Mouse (Mus musculus) myocyte (in vitro differentiated cells): ENCODE data around the gene 4931414P19Rik.

Experiments used
- CEBPB ChIP-seq: IDR thresholded peaks from 2 replicates; pipeline ENCODE4 v1.6.1; 2011; ENCODE audit warnings: mild to moderate bottlenecking, moderate library complexity; ENCODE audit not compliant: poor library complexity, insufficient read depth, severe bottlenecking
- E2F4 ChIP-seq: IDR thresholded peaks from one replicate; pipeline ENCODE4 v1.6.1; 2011; ENCODE audit warnings: mild to moderate bottlenecking, control low read depth, moderate library complexity; ENCODE audit not compliant: insufficient read depth
- MAX ChIP-seq: IDR thresholded peaks from one replicate; pipeline ENCODE4 v1.6.1; 2011; ENCODE audit warnings: low read depth, mild to moderate bottlenecking, control low read depth
- MYOD1 ChIP-seq, 3 experiments: IDR thresholded peaks; one replicate each; pipeline ENCODE4 v1.6.1; 2011; ENCODE audit warnings: control low read depth in 2 of 3, low read depth in 2 of 3, mild to moderate bottlenecking in 2 of 3, moderate library complexity in 1 of 3; ENCODE audit not compliant: insufficient read length in 2 of 3, control insufficient read depth in 1 of 3
- MYOG ChIP-seq, 3 experiments: IDR thresholded peaks; one replicate each; pipeline ENCODE4 v1.6.1; 2011; ENCODE audit warnings: control low read depth in 2 of 3, low read depth in 2 of 3, mild to moderate bottlenecking in 2 of 3; ENCODE audit not compliant: insufficient read length in 2 of 3, control insufficient read depth in 1 of 3, insufficient read depth in 1 of 3
- POLR2A ChIP-seq: IDR thresholded peaks from one replicate; pipeline ENCODE4 v1.6.1; 2011; ENCODE audit warnings: low read depth, mild to moderate bottlenecking, control low read depth, moderate library complexity; ENCODE audit not compliant: insufficient read length
- POLR2AphosphoS2 ChIP-seq: IDR thresholded peaks from one replicate; pipeline ENCODE4 v1.6.1; 2011; ENCODE audit warnings: low read depth, control low read depth; ENCODE audit not compliant: insufficient read length
- SRF ChIP-seq: IDR thresholded peaks from one replicate; pipeline ENCODE4 v1.6.1; 2011; ENCODE audit warnings: low read depth; ENCODE audit not compliant: control insufficient read depth, insufficient read length
- USF1 ChIP-seq: IDR thresholded peaks from one replicate; pipeline ENCODE4 v1.6.1; 2011; ENCODE audit warnings: low read depth, mild to moderate bottlenecking, control low read depth, moderate library complexity

- TF ChIP-seq POLR2A (no peak), SRF (no peak), MAX (no peak), USF1 (no peak), POLR2AphosphoS2 (no peak), E2F4 (no peak), MYOG (IDR thresholded peaks at IDR 0.05; ENCODE audit: control insufficient read depth in 1 of 3, insufficient read depth in 1 of 3, insufficient read length in 2 of 3, low read depth in 2 of 3) (no peak), MYOD1 (IDR thresholded peaks at IDR 0.05; ENCODE audit: control insufficient read depth in 1 of 3, insufficient read length in 2 of 3, low read depth in 2 of 3) (no peak), CEBPB (peak; percentile 89; the same call in 1 of the 2 replicates)
These were observed 37.2 kb upstream of the 4931414P19Rik start for GRCm38 (mm10) chr14:54643011-54643410.
